Mouse (Mus musculus) CH12.LX (cell line): ENCODE data around the gene Cobl. TPM values are rescaled to one million over a fixed set of nuclear protein-coding genes. Genes with fewer than 3 reads are reported as not detected.

Experiments used
- DNase-seq: peaks from one replicate; pipeline ENCODE4 v3.0.0-alpha.2; 2013; ENCODE audit errors: extremely low read depth
- H3K27ac ChIP-seq: 2 replicates; pipeline ENCODE4 v1.5.1; 2012; ENCODE audit warnings: low read depth, mild to moderate bottlenecking, control low read depth, moderate library complexity; ENCODE audit not compliant: insufficient read depth
- H3K27me3 ChIP-seq: replicated peaks from 2 replicates; pipeline ENCODE3; 2012; ENCODE audit warnings: inconsistent platforms
- H3K36me3 ChIP-seq, 2 experiments: replicated peaks in 1 of 2; 2 replicates each; pipeline versions ENCODE3 to v1.6.1; 2012; ENCODE audit warnings: inconsistent platforms in 1 of 2, low read length in 1 of 2, mild to moderate bottlenecking in 1 of 2, mixed read lengths in 1 of 2, moderate library complexity in 1 of 2; ENCODE audit not compliant: control insufficient read depth in 1 of 2, insufficient read depth in 1 of 2
- H3K4me1 ChIP-seq, 2 experiments: 2 replicates each; pipeline ENCODE4 v1.6.1; 2012; ENCODE audit warnings: inconsistent platforms in 1 of 2, moderate library complexity in 1 of 2; ENCODE audit not compliant: insufficient read depth in 2 of 2, control insufficient read depth in 1 of 2
- H3K4me2 ChIP-seq: 2 replicates; pipeline ENCODE4 v1.6.1; 2012; ENCODE audit warnings: low read depth, mild to moderate bottlenecking, control low read depth; ENCODE audit not compliant: poor library complexity, insufficient read depth, severe bottlenecking
- H3K4me3 ChIP-seq, 3 experiments: fragments of 150-350 bp in 1 of 3; sonication (generic) in 1 of 3; replicated peaks in 1 of 3; 2 replicates each; pipeline versions ENCODE3 to v1.5.1; 2011 to 2012; ENCODE audit warnings: low read depth in 2 of 3, low read length in 2 of 3, mild to moderate bottlenecking in 2 of 3, moderate library complexity in 2 of 3, control low read depth in 1 of 3, improper control_type of control experiment in 1 of 3, inconsistent platforms in 1 of 3, mixed read lengths in 1 of 3; ENCODE audit not compliant: poor library complexity in 1 of 3
- H3K79me2 ChIP-seq: replicated peaks from 2 replicates; pipeline ENCODE4 v1.6.1; 2012; ENCODE audit warnings: mild to moderate bottlenecking, moderate library complexity; ENCODE audit not compliant: control insufficient read depth, poor library complexity, insufficient read depth, severe bottlenecking; ENCODE audit errors: extremely low read depth
- H3K9ac ChIP-seq: 2 replicates; pipeline ENCODE4 v1.6.1; 2012; ENCODE audit warnings: low read depth, mild to moderate bottlenecking, control low read depth, moderate library complexity; ENCODE audit not compliant: insufficient read depth
- H3K9me3 ChIP-seq: replicated peaks from 2 replicates; pipeline ENCODE3; 2012; ENCODE audit warnings: low read length, inconsistent platforms, mixed read lengths
- BHLHE40 ChIP-seq: IDR thresholded peaks from 2 replicates; pipeline ENCODE4 v1.6.1; 2011; ENCODE audit warnings: mild to moderate bottlenecking, low read depth, low read length, improper control_type of control experiment
- CHD1 ChIP-seq: IDR thresholded peaks from 2 replicates; pipeline ENCODE4 v1.6.1; 2012; ENCODE audit warnings: low read depth, low read length, improper control_type of control experiment, inconsistent platforms
- CHD2 ChIP-seq: IDR thresholded peaks from 2 replicates; pipeline ENCODE4 v1.6.1; 2011; ENCODE audit warnings: low read length, improper control_type of control experiment
- CTCF ChIP-seq, 2 experiments: IDR thresholded peaks in 1 of 2; conservative IDR thresholded peaks in 1 of 2; 2 replicates each; pipeline ENCODE4 v1.5.1; 2011 to 2012; ENCODE audit warnings: low read depth in 2 of 2, low read length in 2 of 2, improper control_type of control experiment in 1 of 2, inconsistent platforms in 1 of 2, mild to moderate bottlenecking in 1 of 2, moderate library complexity in 1 of 2
- E2F4 ChIP-seq: IDR thresholded peaks from 2 replicates; pipeline ENCODE4 v1.6.1; 2011; ENCODE audit warnings: low read depth, low read length, improper control_type of control experiment; ENCODE audit not compliant: insufficient replicate concordance
- ELF1 ChIP-seq: IDR thresholded peaks from 2 replicates; pipeline ENCODE4 v1.6.1; 2014; ENCODE audit warnings: low read depth, mild to moderate bottlenecking, inconsistent platforms, low read length, improper control_type of control experiment
- ETS1 ChIP-seq: conservative IDR thresholded peaks from 2 replicates; pipeline ENCODE4 v1.6.1; 2012; ENCODE audit warnings: low read depth, mild to moderate bottlenecking, inconsistent platforms, low read length, improper control_type of control experiment, moderate library complexity
- GABPA ChIP-seq: IDR thresholded peaks from 2 replicates; pipeline ENCODE4 v1.6.1; 2012; ENCODE audit warnings: low read depth, low read length, improper control_type of control experiment, inconsistent platforms; ENCODE audit not compliant: insufficient replicate concordance
- HCFC1 ChIP-seq: IDR thresholded peaks from 2 replicates; pipeline ENCODE4 v1.6.1; 2012; ENCODE audit warnings: low read depth, mild to moderate bottlenecking, inconsistent platforms, low read length, improper control_type of control experiment
- JUN ChIP-seq: IDR thresholded peaks from 2 replicates; pipeline ENCODE4 v1.6.1; 2011; ENCODE audit warnings: low read depth, mild to moderate bottlenecking, low read length, improper control_type of control experiment, moderate library complexity; ENCODE audit not compliant: insufficient read depth
- KAT2A ChIP-seq: IDR thresholded peaks from 2 replicates; pipeline ENCODE4 v1.6.1; 2012; ENCODE audit warnings: low read length, improper control_type of control experiment, inconsistent platforms; ENCODE audit not compliant: insufficient replicate concordance
- MAX ChIP-seq: IDR thresholded peaks from 2 replicates; pipeline ENCODE4 v1.6.1; 2011; ENCODE audit warnings: low read length, improper control_type of control experiment
- MEF2A ChIP-seq: IDR thresholded peaks from 2 replicates; pipeline ENCODE4 v1.6.1; 2014; ENCODE audit warnings: low read depth, mild to moderate bottlenecking, inconsistent platforms, low read length, improper control_type of control experiment, borderline replicate concordance
- MXI1 ChIP-seq: IDR thresholded peaks from 2 replicates; pipeline ENCODE4 v1.6.1; 2011; ENCODE audit warnings: mild to moderate bottlenecking, low read depth, low read length, improper control_type of control experiment
- NELFE ChIP-seq: IDR thresholded peaks from 2 replicates; pipeline ENCODE4 v1.6.1; 2011; ENCODE audit warnings: low read depth, low read length, improper control_type of control experiment
- NRF1 ChIP-seq: IDR thresholded peaks from 2 replicates; pipeline ENCODE4 v1.6.1; 2014; ENCODE audit warnings: low read depth, mild to moderate bottlenecking, inconsistent platforms, low read length, improper control_type of control experiment, moderate library complexity
- PAX5 ChIP-seq: IDR thresholded peaks from 2 replicates; pipeline ENCODE4 v1.6.1; 2012; ENCODE audit warnings: low read length, inconsistent platforms, mixed read lengths
- POLR2A ChIP-seq: IDR thresholded peaks from 2 replicates; pipeline ENCODE4 v1.6.1; 2011; ENCODE audit warnings: low read depth, mild to moderate bottlenecking, improper control_type of control experiment, low read length
- RAD21 ChIP-seq: IDR thresholded peaks from 2 replicates; pipeline ENCODE4 v1.6.1; 2011; ENCODE audit warnings: low read depth, mild to moderate bottlenecking, low read length, improper control_type of control experiment, moderate library complexity
- RCOR1 ChIP-seq: conservative IDR thresholded peaks from 2 replicates; pipeline ENCODE4 v1.6.1; 2012; ENCODE audit warnings: low read depth, mild to moderate bottlenecking, inconsistent platforms, low read length, improper control_type of control experiment
- SIN3A ChIP-seq: IDR thresholded peaks from 2 replicates; pipeline ENCODE4 v1.6.1; 2012; ENCODE audit warnings: low read length, improper control_type of control experiment, inconsistent platforms
- SMC3 ChIP-seq: IDR thresholded peaks from 2 replicates; pipeline ENCODE4 v1.6.1; 2011; ENCODE audit warnings: low read depth, low read length, improper control_type of control experiment
- TBP ChIP-seq: conservative IDR thresholded peaks from 2 replicates; pipeline ENCODE4 v1.6.1; 2011; ENCODE audit warnings: low read depth, low read length, improper control_type of control experiment
- TCF12 ChIP-seq: IDR thresholded peaks from 2 replicates; pipeline ENCODE4 v1.6.1; 2014; ENCODE audit warnings: low read depth, mild to moderate bottlenecking, inconsistent platforms, low read length, improper control_type of control experiment
- USF1 ChIP-seq: IDR thresholded peaks from 2 replicates; pipeline ENCODE4 v1.6.1; 2014; ENCODE audit warnings: low read depth, mild to moderate bottlenecking, inconsistent platforms, low read length, improper control_type of control experiment
- ZC3H11A ChIP-seq: IDR thresholded peaks from 2 replicates; pipeline ENCODE4 v1.6.1; 2012; ENCODE audit warnings: low read depth, mild to moderate bottlenecking, inconsistent platforms, low read length, improper control_type of control experiment
- ZMIZ1 ChIP-seq: IDR thresholded peaks from 2 replicates; pipeline ENCODE4 v1.6.1; 2012; ENCODE audit warnings: low read depth, mild to moderate bottlenecking, inconsistent platforms, low read length, improper control_type of control experiment
- ZNF384 ChIP-seq: IDR thresholded peaks from 2 replicates; pipeline ENCODE4 v1.6.1; 2012; ENCODE audit warnings: low read depth, low read length, improper control_type of control experiment, inconsistent platforms
- dilution Hi-C: fragments of 300-500 bp; cut with MboI; formaldehyde crosslinking; loops from 2 replicates; pipeline ENCODE4 v1.14.3; 2020; ENCODE audit warnings: low sequenced_read_pairs; ENCODE audit not compliant: extremely low pct_unique_long_range_greater_than_20kb, extremely low pct_ligation_motif_present
- in situ Hi-C: fragments of 300-500 bp; cut with MboI; formaldehyde crosslinking; loops from 3 replicates; pipeline ENCODE4 v1.14.3; 2019; ENCODE audit warnings: low sequenced_read_pairs, low pct_ligation_motif_present, low pct_unique_long_range_greater_than_20kb, mixed read lengths
- polyA plus RNA-seq: library from polyadenylated mRNA; unstranded; fragments of >175 nt; gene quantifications from 2 replicates; pipeline ENCODE4 v1.2.1, GENCODE M21; 2012; ENCODE audit warnings: low read depth; ENCODE audit not compliant: insufficient read length
- total RNA-seq, 2 experiments: library from RNA; depleted of rRNA; stranded (reverse); fragments of 300-350 nt in 1 of 2; fragments of >200 nt in 1 of 2; gene quantifications; 2 replicates each; pipeline ENCODE4 v1.2.3; 2012 to 2014

The Cobl gene
- total and polyA plus RNA-seq, 3 experiments = 0.06 to 0.13 TPM; not detected in 1

- H3K27me3 ChIP-seq = no peaks in the 10 kb centered on the region
- H3K4me3 ChIP-seq = no peak overlapping the region
- H3K9ac ChIP-seq = no peak overlapping the region
- no peak for DNase-seq
- H3K4me1 ChIP-seq = peaks cover 0 to 5% of the 10 kb centered on the region in 2 experiments; a peak in 2 of 4 replicates
- in situ Hi-C loops (no loop called here), dilution Hi-C loops (no loop called here)
- H3K4me2 ChIP-seq = no peak overlapping the region
- H3K9me3 ChIP-seq = no peaks in the 10 kb centered on the region
- H3K79me2 ChIP-seq = no peaks in the 10 kb centered on the region
- no peaks in the 10 kb centered on the region for H3K36me3 ChIP-seq
- TF ChIP-seq ZMIZ1 = no peak
- no peak for TF ChIP-seq ELF1
- TF ChIP-seq E2F4 = no peak
- no peak for TF ChIP-seq TBP
- no peak for TF ChIP-seq CHD1
- TF ChIP-seq POLR2A = no peak
- no peak for TF ChIP-seq ZC3H11A
- no peak for TF ChIP-seq JUN
- no peak for TF ChIP-seq CHD2
- TF ChIP-seq MAX = no peak
- no peak for TF ChIP-seq CTCF (conservative IDR thresholded peaks at IDR 0.05 in 1 of 2, IDR thresholded peaks at IDR 0.05 in 1 of 2; ENCODE audit: low read depth in 2 of 2, low read length in 2 of 2)
- no peak for TF ChIP-seq MXI1
- no peak for TF ChIP-seq SIN3A
- TF ChIP-seq USF1 = no peak
- TF ChIP-seq RAD21 = no peak
- no peak for TF ChIP-seq MEF2A
- no peak for TF ChIP-seq PAX5
- no peak overlapping the region for H3K27ac ChIP-seq
These were observed 228.4 kb downstream of the Cobl start for GRCm38 (mm10) chr11:12236341-12236740.

- Histone ChIP-seq H3K9ac (no peak overlapping the region), H3K9me3 (no peaks in the 10 kb centered on the region), H3K36me3 (no peaks in the 10 kb centered on the region), H3K27ac (no peak overlapping the region), H3K4me2 (no peak overlapping the region), H3K4me3 (no peak overlapping the region), H3K27me3 (no peaks in the 10 kb centered on the region)
- in situ Hi-C loops = no loop called here
- dilution Hi-C loops = no loop called here
- TF ChIP-seq ELF1 (no peak), PAX5 (no peak), SMC3 (no peak), JUN (no peak), NELFE (no peak), RAD21 (no peak), TCF12 (no peak), NRF1 (no peak), ZC3H11A (no peak), KAT2A (no peak), HCFC1 (no peak), ZNF384 (no peak), RCOR1 (no peak), CHD2 (no peak), E2F4 (no peak), CTCF (conservative IDR thresholded peaks at IDR 0.05 in 1 of 2, IDR thresholded peaks at IDR 0.05 in 1 of 2; ENCODE audit: low read depth in 2 of 2, low read length in 2 of 2) (no peak), ETS1 (no peak), BHLHE40 (no peak), GABPA (no peak)
- TF ChIP-seq, all 38 proteins: peak for 0
- no peak for DNase-seq
- Histone ChIP-seq H3K79me2 (no peaks in the 10 kb centered on the region), H3K4me1 (peaks cover 0 to 5% of the 10 kb centered on the region in 2 experiments; a peak in 2 of 4 replicates)
These were observed 229.9 kb downstream of the Cobl start for GRCm38 (mm10) chr11:12234876-12235275.
